In genomic region chr6:31133896-31134735, GRCm38 (mm10) we compare ENCODE assay signal across 13 mouse cellular contexts.
DNase-seq lines count a peak whose midpoint lies in the region; ATAC-seq and TF ChIP-seq lines count a peak whose summit lies in the region.
"Had no signal": no experiment of that assay in that cellular context is flagged by ENCODE, and none has a peak within 500 bp of the region (broad histone marks: within the 10 kb centered on the region; RNA-seq: fewer than 3 reads in every experiment).

No protein-coding gene starts in this region.

- H3K27ac ChIP-seq in heart, postnatal 0 days (ENCODE audit: low read depth), result no peak overlapping the region
- peak overlapping the region; percentile 94 for H3K27ac ChIP-seq in small intestine, adult 2 months (ENCODE audit: insufficient read depth, low read depth, low read length)
- H3K27ac ChIP-seq: liver, embryonic 15.5 days had no signal

- no peaks in the 10 kb centered on the region for H3K27me3 ChIP-seq in heart, postnatal 0 days (ENCODE audit: control insufficient read depth, insufficient read depth, low read length)
- no peaks in the 10 kb centered on the region for H3K27me3 ChIP-seq in small intestine, adult 2 months (ENCODE audit: control insufficient read depth, insufficient read depth, low read length)
- H3K27me3 ChIP-seq: liver, embryonic 15.5 days had no signal

- peak; percentile 51; the same call in 1 of the 2 replicates for ATAC-seq in heart, postnatal 0 days (ENCODE audit: insufficient read depth, low read depth)

- intact Hi-C loops in heart, postnatal 10 days (cut with DNase I), result no loop called here

- DNase-seq in cerebellum, adult 9-10 months, result peak; percentile 68
- no peak for DNase-seq in cerebellum, adult 11 months
- no peak for DNase-seq in heart, postnatal 0 days (ENCODE audit: low spot score)
- no peak for DNase-seq in heart, postnatal 10 days
- peak; percentile 60 to 73 for DNase-seq in right cerebral cortex, postnatal 10 days (ENCODE audit: low spot score in 2 of 2)
- DNase-seq in right cerebral cortex, adult 2 months (ENCODE audit: low spot score in 2 of 2), result no peak
- no peak for DNase-seq in c-Kit-positive CD71-positive TER-119-positive erythroid progenitor cells, embryonic 14.5 days (ENCODE audit: low spot score)
- DNase-seq: adrenal gland, adult 8-10 months; kidney, adult 9 months; thymus, postnatal 4 days had no signal

- H3K36me3 ChIP-seq in heart, postnatal 0 days (replicated peaks; ENCODE audit: control insufficient read depth, insufficient read depth, low read length), result no peaks in the 10 kb centered on the region
- peaks cover 13% of the 10 kb centered on the region for H3K36me3 ChIP-seq in small intestine, adult 2 months (ENCODE audit: control insufficient read depth, insufficient read depth, low read length)
- H3K36me3 ChIP-seq: G1E; liver, embryonic 15.5 days had no signal

- no peak for TF ChIP-seq EP300 in heart, postnatal 0 days (IDR thresholded peaks at IDR 0.05; ENCODE audit: low read depth)

- H3K4me1 ChIP-seq in heart, postnatal 0 days (ENCODE audit: control insufficient read depth, insufficient read depth), result no peaks in the 10 kb centered on the region
- H3K4me1 ChIP-seq in small intestine, adult 2 months (ENCODE audit: control insufficient read depth, insufficient read depth, insufficient read length, low read length), result peaks cover 45% of the 10 kb centered on the region
- H3K4me1 ChIP-seq: liver, embryonic 15.5 days had no signal

- no peak overlapping the region for H3K9ac ChIP-seq in heart, postnatal 0 days (replicated peaks; ENCODE audit: low read depth, low read length)
- H3K9ac ChIP-seq: liver, embryonic 15.5 days had no signal

- no peak for TF ChIP-seq CTCF in heart, postnatal 0 days (IDR thresholded peaks at IDR 0.05; ENCODE audit: low read depth)
- no peak for TF ChIP-seq CTCF in small intestine, adult 2 months (IDR thresholded peaks at IDR 0.05; ENCODE audit: extremely low read depth, insufficient read length, insufficient replicate concordance, low read depth, low read length)

- H3K4me2 ChIP-seq in heart, postnatal 0 days (ENCODE audit: low read depth, low read length), result no peak overlapping the region
- H3K4me2 ChIP-seq: liver, embryonic 15.5 days had no signal

- no peak overlapping the region for H3K4me3 ChIP-seq in heart, postnatal 0 days (ENCODE audit: low read depth, low read length)
- H3K4me3 ChIP-seq in small intestine, adult 2 months (ENCODE audit: low read depth, low read length), result no peak overlapping the region; the same call in 1 of the 2 replicates
- H3K4me3 ChIP-seq: liver, embryonic 15.5 days had no signal

- 56% methylated on average over 11 of the region's 11 CpGs for WGBS in heart, postnatal 0 days
- 63% methylated on average over 11 of the region's 11 CpGs for WGBS in small intestine, adult 2 months

- H3K9me3 ChIP-seq in heart, postnatal 0 days (replicated peaks; ENCODE audit: control insufficient read depth, low read length), result no peaks in the 10 kb centered on the region
- H3K9me3 ChIP-seq: G1E; liver, embryonic 15.5 days had no signal

- TF ChIP-seq POLR2A in small intestine, adult 2 months (IDR thresholded peaks at IDR 0.05; ENCODE audit: low read depth, low read length), result no peak

Comparison
In these comparisons a context has a peak if more than half of its experiments do, and no peak if none do; other contexts are left out.
1. DNase-seq: peak in cerebellum, adult 9-10 months (single experiment) and right cerebral cortex, postnatal 10 days (2 of 2); none in cerebellum, adult 11 months (single experiment), heart, postnatal 0 days (single experiment), heart, postnatal 10 days (0 of 2), right cerebral cortex, adult 2 months (0 of 2) and c-Kit-positive CD71-positive TER-119-positive erythroid progenitor cells, embryonic 14.5 days (single experiment).